Mouse (Mus musculus) brain, embryonic 14.5 days (tissue): ENCODE results near the gene Gabarap.

Source experiments
- CTCF ChIP-seq: fragments of 200-500 bp; IDR thresholded peaks from 2 replicates; pipeline ENCODE4 v1.5.1; 2012; ENCODE audit warnings: inconsistent platforms, mild to moderate bottlenecking, moderate library complexity, borderline replicate concordance; ENCODE audit not compliant: insufficient read depth, insufficient read length; ENCODE audit errors: extremely low read depth
- POLR2A ChIP-seq: fragments of 200-500 bp; IDR thresholded peaks from 2 replicates; pipeline ENCODE4 v1.6.1; 2012; ENCODE audit warnings: mild to moderate bottlenecking, inconsistent platforms, borderline replicate concordance; ENCODE audit not compliant: poor library complexity, insufficient read depth, insufficient read length, severe bottlenecking; ENCODE audit errors: extremely low read depth

DNA sequence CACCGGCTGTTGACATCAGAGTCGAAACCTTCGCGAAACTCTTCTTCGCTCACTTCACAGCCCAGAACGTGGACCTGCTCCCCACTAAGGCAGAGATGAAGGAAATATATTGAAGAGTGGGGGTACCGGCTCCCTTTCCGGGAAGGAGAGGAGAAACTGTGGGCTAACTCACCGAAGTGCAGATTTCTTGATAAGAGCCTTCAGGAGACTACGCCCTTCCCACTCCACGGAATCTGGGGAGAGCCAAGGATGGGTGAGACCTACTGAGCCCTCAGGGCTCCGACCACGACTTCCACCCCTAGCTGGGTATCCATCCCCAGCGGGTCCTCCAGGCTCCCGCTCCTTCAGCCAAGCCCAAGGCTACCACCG, 11.1 kb upstream of the Gabarap start:
- no peak for TF ChIP-seq CTCF
- TF ChIP-seq POLR2A = no peak
